Mouse (Mus musculus): ENCODE results near the gene Abl2. TPM values are rescaled to one million over a fixed set of nuclear protein-coding genes. Genes with fewer than 3 reads are reported as not detected.

The Abl2 gene
- polyA plus RNA-seq, 1 experiment: 8.7 TPM

DNA sequence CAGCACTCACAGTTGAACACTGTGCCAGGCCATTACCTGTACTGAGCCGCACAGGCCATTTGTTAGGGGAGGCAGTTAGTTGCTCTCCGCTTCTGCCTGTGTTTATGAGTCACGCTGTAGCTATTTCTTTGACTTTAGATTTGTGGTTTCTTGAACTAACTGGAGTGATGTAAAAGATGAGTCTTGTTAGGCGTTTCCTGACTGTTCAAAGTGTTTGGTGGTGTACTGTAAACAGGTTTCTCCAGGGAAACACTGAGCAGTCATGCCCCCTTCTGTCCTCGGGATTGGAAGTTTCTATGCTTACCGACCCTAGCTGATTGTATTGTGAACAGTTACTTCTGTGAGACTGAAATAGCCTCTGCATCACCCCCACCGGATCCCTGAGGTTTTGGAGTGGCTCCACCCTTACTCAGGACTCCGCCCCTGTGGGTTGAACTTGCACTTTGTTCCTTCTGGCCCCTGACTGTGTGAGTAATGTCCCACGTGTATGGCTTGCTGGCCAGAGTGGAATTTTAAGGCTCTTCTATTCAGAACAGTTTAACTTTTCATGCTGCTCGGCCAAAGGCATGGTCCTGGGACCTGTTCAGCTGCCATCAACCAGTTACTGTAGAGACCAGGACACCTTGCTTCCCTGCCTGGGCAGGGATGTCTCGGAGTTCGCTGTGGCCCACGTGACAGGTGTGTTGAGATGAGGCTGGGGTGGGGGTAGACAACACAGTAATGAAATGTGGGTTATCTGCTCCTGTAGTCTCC, 57.0 kb downstream of the Abl2 start:
- H3K27ac ChIP-seq (ENCODE audit: control insufficient read depth, insufficient read depth, low read depth, low read length, poor library complexity): no peak overlapping the region; the same call in 1 of the 2 replicates
- peaks cover 4% of the 10 kb centered on the region; the same call in 1 of the 2 replicates for H3K4me1 ChIP-seq (ENCODE audit: control insufficient read depth, insufficient read depth, low read length)
- TF ChIP-seq CTCF (IDR thresholded peaks at IDR 0.05; ENCODE audit: control insufficient read depth, insufficient read depth, low read length) (no peak), POLR2A (IDR thresholded peaks at IDR 0.05; ENCODE audit: borderline replicate concordance, control insufficient read depth, low read depth, low read length) (no peak)
- WGBS: under 1% methylated on average over 13 of the region's 13 CpGs
- H3K4me3 ChIP-seq (replicated peaks; ENCODE audit: control insufficient read depth, low read depth, low read length): peak overlapping the region; percentile 60

DNA sequence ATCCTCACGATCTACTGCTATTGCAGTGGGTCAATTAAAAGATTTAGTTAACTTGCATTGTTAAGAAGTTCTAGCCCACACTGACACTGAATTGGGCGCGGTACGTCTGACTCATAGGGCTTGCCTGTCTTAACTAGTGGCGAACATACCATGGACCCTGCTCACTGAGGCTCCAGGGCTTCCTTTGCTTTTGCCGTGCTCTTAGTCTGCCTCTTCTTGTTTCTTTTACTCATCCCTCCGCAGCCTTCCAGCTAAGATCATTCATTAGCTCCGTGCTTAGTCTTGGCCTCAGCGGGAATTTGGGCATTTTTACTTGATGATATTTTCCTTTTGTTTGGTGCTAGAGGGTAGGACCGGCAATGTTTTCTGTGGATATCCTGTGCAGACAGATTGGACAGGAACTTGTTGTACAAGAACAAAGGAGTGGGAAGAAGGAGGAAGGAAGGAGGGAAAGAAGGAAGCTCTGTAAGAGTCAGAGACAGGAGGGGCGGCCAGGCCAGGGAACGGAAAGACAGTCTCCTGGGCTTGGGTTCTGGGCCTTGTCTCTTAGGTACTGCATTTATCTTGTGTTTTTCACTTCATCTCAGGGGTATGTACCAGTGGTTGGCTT, 58.5 kb downstream of the Abl2 start:
- 5% methylated on average over 12 of the region's 12 CpGs for WGBS
- TF ChIP-seq CTCF (IDR thresholded peaks at IDR 0.05; ENCODE audit: control insufficient read depth, insufficient read depth, low read length) (no peak), POLR2A (IDR thresholded peaks at IDR 0.05; ENCODE audit: borderline replicate concordance, control insufficient read depth, low read depth, low read length) (no peak)
- Histone ChIP-seq H3K4me3 (replicated peaks; ENCODE audit: control insufficient read depth, low read depth, low read length) (no peak overlapping the region), H3K4me1 (ENCODE audit: control insufficient read depth, insufficient read depth, low read length) (peaks cover 5% of the 10 kb centered on the region; the same call in 1 of the 2 replicates), H3K27ac (ENCODE audit: control insufficient read depth, insufficient read depth, low read depth, low read length, poor library complexity) (peak overlapping the region; percentile 1; the same call in 1 of the 2 replicates)

DNA sequence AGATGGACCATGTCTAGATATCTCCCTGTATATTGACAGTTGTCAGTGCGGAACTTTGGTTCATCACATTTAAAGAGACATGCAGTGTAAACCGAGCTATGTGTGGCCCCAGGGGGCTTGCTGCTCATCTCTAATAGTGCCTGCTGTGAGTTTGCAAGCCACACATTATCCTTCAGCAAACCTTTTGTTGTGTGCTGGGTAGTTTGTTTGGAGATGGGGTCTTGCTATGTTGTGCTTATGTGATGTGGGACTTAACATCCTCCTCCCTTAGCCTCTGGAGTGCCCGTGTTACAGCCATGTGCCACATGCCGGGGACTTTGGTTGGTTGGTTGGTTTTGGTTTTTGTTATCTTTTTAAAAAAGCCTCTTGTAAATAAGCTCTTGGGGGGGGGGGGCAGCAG, 59.2 kb downstream of the Abl2 start:
- WGBS: 38% methylated on average over 4 of the region's 4 CpGs
- Histone ChIP-seq H3K4me3 (replicated peaks; ENCODE audit: control insufficient read depth, low read depth, low read length) (no peak overlapping the region), H3K4me1 (ENCODE audit: control insufficient read depth, insufficient read depth, low read length) (peaks cover 5% of the 10 kb centered on the region; the same call in 1 of the 2 replicates), H3K27ac (ENCODE audit: control insufficient read depth, insufficient read depth, low read depth, low read length, poor library complexity) (no peak overlapping the region)
- no peak for TF ChIP-seq CTCF (IDR thresholded peaks at IDR 0.05; ENCODE audit: control insufficient read depth, insufficient read depth, low read length)

DNA sequence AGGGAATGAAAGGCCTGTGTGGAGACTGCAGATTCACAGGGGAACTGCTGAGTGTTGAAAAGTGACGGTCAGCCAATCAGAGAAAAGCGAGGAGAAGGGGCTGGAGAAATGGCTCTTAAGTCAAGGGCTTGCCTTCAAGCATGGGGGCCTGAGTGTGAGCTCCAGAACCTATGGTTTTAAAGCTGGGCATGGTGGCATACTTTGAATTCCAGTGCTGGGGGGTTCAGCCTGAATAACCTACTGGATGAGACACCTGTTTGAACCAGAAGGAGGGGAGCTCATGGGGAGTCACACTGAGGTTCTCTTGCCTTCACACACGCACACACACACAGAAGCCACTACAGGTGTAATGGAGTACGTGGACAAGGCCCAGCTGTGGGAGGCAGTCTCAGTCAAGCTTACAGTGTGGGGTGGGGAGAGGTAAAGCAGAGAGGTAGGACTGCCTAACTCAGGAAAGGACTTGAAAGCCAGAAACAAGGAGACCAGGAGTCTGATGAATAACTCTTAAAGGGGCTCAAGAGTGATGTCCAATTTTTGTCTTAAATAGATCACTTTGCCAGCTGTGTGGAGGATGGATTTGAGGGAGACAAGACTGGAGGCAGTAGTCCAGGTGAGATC, 61.8 kb downstream of the Abl2 start:
- Histone ChIP-seq H3K27ac (ENCODE audit: control insufficient read depth, insufficient read depth, low read depth, low read length, poor library complexity) (no peak overlapping the region), H3K4me1 (ENCODE audit: control insufficient read depth, insufficient read depth, low read length) (peaks cover 5% of the 10 kb centered on the region; the same call in 1 of the 2 replicates), H3K4me3 (replicated peaks; ENCODE audit: control insufficient read depth, low read depth, low read length) (no peak overlapping the region)
- TF ChIP-seq POLR2A (IDR thresholded peaks at IDR 0.05; ENCODE audit: borderline replicate concordance, control insufficient read depth, low read depth, low read length) (no peak), CTCF (IDR thresholded peaks at IDR 0.05; ENCODE audit: control insufficient read depth, insufficient read depth, low read length) (no peak)
- 71% methylated on average over 4 of the region's 4 CpGs for WGBS

DNA sequence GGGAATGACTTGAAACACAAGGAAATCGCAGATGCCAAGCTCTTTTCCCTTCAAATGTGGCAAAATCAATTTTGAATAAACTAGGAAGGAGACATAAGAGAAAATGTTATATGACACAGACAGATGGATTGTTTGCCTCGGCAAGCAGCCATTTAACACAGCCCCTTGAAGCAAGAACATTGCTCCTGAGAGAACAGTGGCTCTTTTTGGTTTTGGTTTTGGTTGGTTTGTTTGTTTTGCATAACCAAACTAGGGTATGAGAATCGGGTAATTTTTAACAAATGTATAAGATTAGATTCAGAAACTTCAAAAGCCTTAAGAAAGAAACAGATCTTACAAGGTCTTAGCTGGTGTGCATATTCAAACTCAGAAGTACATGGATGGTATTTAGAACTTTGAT, 62.4 kb downstream of the Abl2 start:
- peaks cover 5% of the 10 kb centered on the region; the same call in 1 of the 2 replicates for H3K4me1 ChIP-seq (ENCODE audit: control insufficient read depth, insufficient read depth, low read length)
- 57% methylated on average over 3 of the region's 3 CpGs for WGBS
- TF ChIP-seq CTCF (IDR thresholded peaks at IDR 0.05; ENCODE audit: control insufficient read depth, insufficient read depth, low read length) (no peak), POLR2A (IDR thresholded peaks at IDR 0.05; ENCODE audit: borderline replicate concordance, control insufficient read depth, low read depth, low read length) (no peak)
- H3K27ac ChIP-seq (ENCODE audit: control insufficient read depth, insufficient read depth, low read depth, low read length, poor library complexity): no peak overlapping the region
- no peak overlapping the region for H3K4me3 ChIP-seq (replicated peaks; ENCODE audit: control insufficient read depth, low read depth, low read length)

DNA sequence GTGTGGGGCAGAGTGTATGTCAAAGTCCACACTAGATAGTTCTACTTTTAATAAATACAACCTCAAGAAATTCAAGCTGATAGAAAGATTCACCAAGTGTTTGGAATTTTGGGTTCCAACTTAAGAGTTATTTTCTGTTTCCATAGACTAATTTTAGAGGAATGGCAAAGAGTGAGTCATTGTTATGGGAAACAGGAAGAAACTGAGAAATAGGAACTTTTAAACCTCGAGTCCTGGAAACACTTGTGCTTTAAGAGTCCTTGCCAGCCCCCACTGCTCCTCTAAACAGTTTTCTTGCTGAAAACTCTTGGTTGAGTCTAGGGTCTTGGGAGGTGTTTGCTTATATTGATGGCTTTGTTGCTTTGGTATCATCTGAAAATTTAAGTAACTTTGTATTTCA, 65.6 kb downstream of the Abl2 start:
- Histone ChIP-seq H3K4me1 (ENCODE audit: control insufficient read depth, insufficient read depth, low read length) (peaks cover 3% of the 10 kb centered on the region; the same call in 1 of the 2 replicates), H3K4me3 (replicated peaks; ENCODE audit: control insufficient read depth, low read depth, low read length) (no peak overlapping the region), H3K27ac (ENCODE audit: control insufficient read depth, insufficient read depth, low read depth, low read length, poor library complexity) (no peak overlapping the region)
- 12% methylated on average over 1 of the region's 1 CpGs for WGBS
- TF ChIP-seq CTCF (IDR thresholded peaks at IDR 0.05; ENCODE audit: control insufficient read depth, insufficient read depth, low read length) (no peak), POLR2A (IDR thresholded peaks at IDR 0.05; ENCODE audit: borderline replicate concordance, control insufficient read depth, low read depth, low read length) (no peak)

DNA sequence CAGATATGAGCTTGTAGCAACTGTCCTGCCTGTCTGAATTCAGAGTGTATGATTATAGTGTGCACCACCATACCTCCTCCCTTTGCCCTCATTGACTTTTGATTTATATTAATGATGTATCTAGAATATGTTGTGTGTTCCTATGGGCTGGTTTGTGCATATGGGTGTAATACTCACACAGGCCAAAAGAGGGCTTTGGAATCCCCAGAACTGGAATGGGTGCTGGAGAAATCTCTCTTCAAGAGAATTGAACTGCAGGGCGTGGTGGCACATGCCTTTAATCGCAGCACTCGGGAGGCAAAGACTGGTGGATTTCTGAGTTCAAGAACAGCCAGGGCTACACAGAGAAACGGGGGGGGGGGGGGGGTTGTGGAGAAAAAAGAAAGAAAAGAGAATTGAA, 68.1 kb downstream of the Abl2 start:
- no peak for TF ChIP-seq CTCF (IDR thresholded peaks at IDR 0.05; ENCODE audit: control insufficient read depth, insufficient read depth, low read length)
- no peak for TF ChIP-seq POLR2A (IDR thresholded peaks at IDR 0.05; ENCODE audit: borderline replicate concordance, control insufficient read depth, low read depth, low read length)
- Histone ChIP-seq H3K4me1 (ENCODE audit: control insufficient read depth, insufficient read depth, low read length) (peaks cover under 1% of the 10 kb centered on the region; the same call in 1 of the 2 replicates), H3K4me3 (replicated peaks; ENCODE audit: control insufficient read depth, low read depth, low read length) (no peak overlapping the region), H3K27ac (ENCODE audit: control insufficient read depth, insufficient read depth, low read depth, low read length, poor library complexity) (no peak overlapping the region)
- WGBS: 85% methylated on average over 4 of the region's 4 CpGs

DNA sequence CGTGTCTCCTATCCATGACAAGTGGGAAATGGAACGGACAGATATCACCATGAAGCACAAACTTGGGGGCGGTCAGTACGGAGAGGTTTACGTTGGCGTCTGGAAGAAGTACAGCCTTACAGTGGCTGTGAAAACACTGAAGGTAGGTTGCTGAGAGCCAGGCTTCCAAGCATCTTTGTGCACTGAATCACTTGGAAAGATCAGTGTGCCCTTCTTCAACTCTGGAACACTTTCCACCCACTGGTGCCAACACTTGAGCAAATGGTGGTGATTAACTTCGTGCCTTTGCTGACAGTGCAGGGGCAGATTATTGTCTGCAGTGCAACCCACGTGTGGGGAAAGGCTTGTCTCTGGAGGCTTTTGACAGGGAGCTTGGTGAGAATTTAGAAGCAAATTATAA, 71.4 kb downstream of the Abl2 start:
- H3K4me1 ChIP-seq (ENCODE audit: control insufficient read depth, insufficient read depth, low read length): no peaks in the 10 kb centered on the region
- 90% methylated on average over 8 of the region's 8 CpGs for WGBS
- no peak overlapping the region for H3K27ac ChIP-seq (ENCODE audit: control insufficient read depth, insufficient read depth, low read depth, low read length, poor library complexity)
- TF ChIP-seq POLR2A (IDR thresholded peaks at IDR 0.05; ENCODE audit: borderline replicate concordance, control insufficient read depth, low read depth, low read length) (no peak), CTCF (IDR thresholded peaks at IDR 0.05; ENCODE audit: control insufficient read depth, insufficient read depth, low read length) (no peak)
- H3K4me3 ChIP-seq (replicated peaks; ENCODE audit: control insufficient read depth, low read depth, low read length): no peak overlapping the region

Data from bone marrow, adult 2 months (tissue).